Mouse (Mus musculus): ENCODE data around the gene Brdt.

GRCm38 (mm10) chr5:107307432-107307831 is 23.5 kb upstream of the Brdt start:
- TF ChIP-seq CTCF (IDR thresholded peaks at IDR 0.05; ENCODE audit: low read depth) = no peak
- TF ChIP-seq EP300 (IDR thresholded peaks at IDR 0.05; ENCODE audit: low read depth) = no peak
